Mouse (Mus musculus) thymus, postnatal 0 days (tissue): ENCODE results near the gene Hspa12a. TPM values are rescaled to one million over a fixed set of nuclear protein-coding genes. Genes with fewer than 3 reads are reported as not detected.

Experiments
- DNase-seq: peaks from one replicate; pipeline ENCODE4 v3.0.0-alpha.2; 2015; ENCODE audit warnings: low spot score
- polyA plus RNA-seq: library from polyadenylated mRNA; unstranded; fragments of >200 nt; fragmentation: Nextera tagmentation; extraction: Ambion mirVana; gene quantifications from 2 replicates; pipeline ENCODE4 v1.2.1, GENCODE M21; 2015

Gene Hspa12a
- polyA plus RNA-seq, 1 experiment from 2014 or later, result 0.72 TPM

- DNase-seq, result no peak
These were observed 82.9 kb downstream of the Hspa12a start for GRCm38 (mm10) chr19:58860255-58861173.

DNA sequence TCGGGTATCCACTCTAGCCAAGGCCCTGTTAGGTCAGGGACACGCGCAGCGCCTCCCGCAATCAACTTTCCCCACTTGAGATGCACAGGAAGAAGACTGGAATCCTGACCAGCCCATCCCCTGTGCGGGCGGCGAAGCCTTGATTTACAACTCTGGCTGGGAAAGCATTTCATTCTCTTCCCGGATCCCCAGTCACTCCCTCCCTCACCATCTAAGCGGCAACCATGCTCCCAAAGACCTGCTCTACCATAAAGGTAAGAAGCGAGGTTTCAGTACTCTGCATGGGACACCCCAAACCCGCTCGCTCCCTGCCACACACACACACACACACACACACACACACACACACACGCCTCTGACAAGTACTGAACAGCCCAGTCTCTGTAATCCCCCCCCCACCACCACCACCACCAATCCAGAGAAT lies 83.6 kb downstream of the Hspa12a start:
- DNase-seq, result no peak

DNA sequence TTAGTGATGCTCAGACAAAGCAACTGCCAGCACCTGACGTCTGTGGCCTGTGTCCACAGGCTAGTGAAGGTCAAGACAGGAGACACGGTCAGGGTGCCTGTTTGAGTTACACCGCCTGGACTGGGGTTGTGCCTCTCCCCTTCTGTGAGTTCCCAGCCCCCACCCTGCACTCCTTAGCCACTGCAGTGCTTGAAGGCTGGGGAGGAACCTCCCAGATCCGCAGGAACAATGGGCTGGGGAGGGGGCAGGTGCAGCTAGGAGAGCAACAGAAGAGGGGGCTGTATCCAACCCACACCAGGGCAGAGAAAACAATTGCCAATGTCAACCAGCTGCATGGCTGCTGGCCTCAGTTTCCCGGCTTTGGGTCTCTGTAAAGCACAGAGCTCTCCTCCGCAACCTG lies 84.1 kb downstream of the Hspa12a start:
- DNase-seq, result no peak

DNA sequence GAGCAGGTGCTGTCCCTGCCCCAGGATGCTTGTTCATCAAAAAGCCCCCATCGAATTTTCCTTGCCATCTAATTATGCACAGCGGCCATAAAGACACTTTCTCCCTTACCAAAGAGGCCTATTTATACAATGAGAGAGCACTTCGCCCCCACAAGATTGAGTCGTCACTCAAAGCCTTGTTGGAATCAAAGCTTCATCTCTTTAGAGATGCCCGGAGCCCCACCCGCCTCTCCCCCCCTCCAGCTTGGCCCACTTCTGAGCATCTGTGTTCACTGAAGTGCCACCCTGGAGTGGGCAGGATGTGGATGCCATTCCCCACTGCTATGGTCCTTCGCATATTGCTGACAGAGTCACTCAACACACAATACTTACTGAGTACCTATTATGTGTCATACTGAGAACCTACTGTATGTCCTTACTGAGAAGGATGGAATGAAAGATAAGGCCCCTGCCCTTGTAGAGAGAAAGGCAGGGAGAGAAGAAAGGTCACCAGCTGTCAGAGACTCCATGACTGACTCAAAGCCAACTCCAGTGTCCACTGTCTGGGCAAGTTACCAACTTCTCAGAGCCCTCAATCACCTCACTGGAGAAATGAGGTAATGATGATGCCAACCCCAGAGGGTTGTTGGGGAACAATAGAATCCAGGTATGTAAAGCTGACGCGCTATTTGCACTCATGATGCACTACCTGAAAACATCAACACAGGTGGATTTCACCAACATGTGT lies 87.2 kb downstream of the Hspa12a start:
- DNase-seq, result no peak

- DNase-seq, result no peak
These were observed 88.6 kb downstream of the Hspa12a start for GRCm38 (mm10) chr19:58854899-58855298.

DNA sequence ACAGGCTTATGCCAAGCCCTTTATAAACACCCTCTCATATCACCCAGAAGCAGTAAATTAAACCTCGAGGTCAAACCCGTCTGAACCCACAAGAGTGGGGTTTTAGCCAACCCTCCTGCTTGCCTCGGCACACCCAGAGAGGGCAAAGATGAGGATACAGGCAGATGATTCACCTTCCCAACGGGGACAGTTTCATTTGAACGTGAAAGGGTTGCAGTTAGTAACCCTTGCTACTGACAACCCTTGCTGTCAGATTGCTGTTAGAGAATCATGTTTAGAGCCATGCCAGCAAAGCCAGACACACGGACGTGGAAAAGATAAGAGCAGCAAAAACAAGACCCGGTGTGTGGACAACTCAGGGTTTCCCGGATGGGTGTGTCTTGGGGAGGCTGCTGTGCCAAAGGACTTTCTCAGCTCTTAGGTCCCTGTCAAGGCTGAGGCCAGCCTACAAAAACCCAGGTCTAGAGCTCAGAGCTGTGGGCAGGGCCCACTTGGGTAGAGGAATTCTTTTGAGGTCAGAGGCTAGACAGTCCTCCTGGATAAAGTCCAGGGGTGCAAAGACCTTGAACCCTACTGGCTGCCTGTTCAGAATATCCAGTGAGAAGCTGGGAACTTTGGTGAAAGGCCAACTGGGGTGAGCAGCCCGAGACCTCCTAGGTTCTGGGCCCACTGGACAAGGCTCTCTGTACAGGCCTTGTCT lies 90.3 kb downstream of the Hspa12a start:
- DNase-seq, result no peak

DNA sequence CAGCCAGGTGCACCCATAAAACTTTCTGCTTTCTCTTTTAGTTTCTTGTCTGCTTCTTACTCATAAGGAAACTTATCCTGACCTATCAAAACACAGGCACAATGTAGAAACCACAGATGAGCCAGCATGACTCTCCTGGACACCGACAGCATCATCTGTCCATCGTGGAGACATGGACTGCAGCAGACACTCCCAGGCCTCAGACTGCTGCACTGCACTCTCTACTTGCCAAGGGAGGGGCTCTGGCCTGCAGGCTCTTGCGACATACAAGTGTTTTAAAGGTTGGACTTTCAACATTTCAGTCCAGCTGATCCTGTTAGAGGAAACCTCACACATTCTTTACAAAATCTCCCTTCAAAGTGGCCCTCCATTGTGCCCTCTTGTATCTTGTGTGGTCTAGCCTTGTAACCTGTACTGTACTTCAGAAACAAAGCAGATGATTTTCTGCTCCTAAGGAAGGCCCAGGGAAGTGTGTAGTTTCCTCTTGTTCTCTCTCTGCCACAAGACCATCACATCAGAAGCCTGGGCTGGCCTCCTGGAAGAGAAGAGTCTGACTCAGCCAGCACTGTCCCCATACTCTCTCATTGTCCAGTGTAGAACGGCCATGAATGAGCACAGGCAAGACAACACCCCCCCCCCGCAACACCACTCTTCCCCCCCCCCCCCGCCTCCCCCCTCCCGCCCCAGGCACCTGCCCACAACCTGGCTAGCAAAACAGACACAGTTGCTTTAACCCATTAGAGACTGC lies 92.6 kb downstream of the Hspa12a start:
- no peak for DNase-seq

GRCm38 (mm10) chr19:58849333-58850131 lies 93.9 kb downstream of the Hspa12a start:
- no peak for DNase-seq

- no peak for DNase-seq
These were observed 99.8 kb downstream of the Hspa12a start for GRCm38 (mm10) chr19:58843606-58844005.

DNA sequence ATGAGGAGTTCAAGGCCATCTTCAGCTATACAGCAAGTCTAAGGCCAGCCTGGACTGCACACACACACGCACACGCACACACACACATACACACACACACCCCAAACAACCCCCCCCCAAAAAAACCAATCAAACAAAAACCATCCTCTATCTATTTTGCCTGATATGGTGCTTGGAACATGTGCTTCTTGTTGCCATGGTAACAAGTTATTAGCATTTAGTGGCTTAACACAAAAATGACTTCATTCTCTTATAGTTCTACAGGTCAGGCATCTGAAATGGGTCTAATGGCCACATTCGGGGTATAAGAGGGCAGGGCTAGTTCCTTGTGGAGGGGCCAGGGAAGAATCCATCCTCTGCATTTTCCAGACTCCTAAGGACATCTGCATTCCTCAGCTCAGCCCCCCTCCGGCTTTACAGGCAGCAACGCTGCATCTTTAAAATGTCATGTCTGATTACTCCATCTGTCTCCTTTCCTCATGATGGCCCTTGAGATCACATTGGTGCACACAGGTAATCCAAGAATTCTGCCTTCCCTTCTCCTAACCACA lies 102.7 kb downstream of the Hspa12a start:
- DNase-seq, result no peak

- no peak for DNase-seq
These were observed 103.6 kb downstream of the Hspa12a start for GRCm38 (mm10) chr19:58839806-58840205.

DNA sequence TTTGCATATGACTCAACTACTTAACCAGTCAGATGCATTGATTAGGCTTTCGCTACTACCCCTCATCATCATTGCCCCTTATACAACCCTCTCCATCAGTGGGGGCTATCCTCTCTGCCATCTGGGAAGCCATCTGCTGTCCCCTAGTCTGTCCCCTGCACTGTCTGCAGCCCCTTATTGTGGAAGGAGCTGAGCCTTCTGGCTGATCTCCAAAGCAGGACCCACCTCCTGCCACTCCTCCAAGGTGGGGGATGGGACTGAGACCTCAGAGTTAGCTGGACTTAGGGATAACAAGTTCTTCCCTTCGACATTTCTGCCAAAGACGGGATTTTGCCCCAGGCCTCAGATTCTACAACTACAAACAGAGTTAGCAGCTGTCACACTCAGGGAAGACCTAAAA lies 104.1 kb downstream of the Hspa12a start:
- no peak for DNase-seq

- DNase-seq, result no peak
These were observed 104.7 kb downstream of the Hspa12a start for GRCm38 (mm10) chr19:58838706-58839105.

- no peak for DNase-seq
These were observed 109.7 kb downstream of the Hspa12a start for GRCm38 (mm10) chr19:58833639-58834180.

- no peak for DNase-seq
These were observed 110.5 kb downstream of the Hspa12a start for GRCm38 (mm10) chr19:58832988-58833387.

DNA sequence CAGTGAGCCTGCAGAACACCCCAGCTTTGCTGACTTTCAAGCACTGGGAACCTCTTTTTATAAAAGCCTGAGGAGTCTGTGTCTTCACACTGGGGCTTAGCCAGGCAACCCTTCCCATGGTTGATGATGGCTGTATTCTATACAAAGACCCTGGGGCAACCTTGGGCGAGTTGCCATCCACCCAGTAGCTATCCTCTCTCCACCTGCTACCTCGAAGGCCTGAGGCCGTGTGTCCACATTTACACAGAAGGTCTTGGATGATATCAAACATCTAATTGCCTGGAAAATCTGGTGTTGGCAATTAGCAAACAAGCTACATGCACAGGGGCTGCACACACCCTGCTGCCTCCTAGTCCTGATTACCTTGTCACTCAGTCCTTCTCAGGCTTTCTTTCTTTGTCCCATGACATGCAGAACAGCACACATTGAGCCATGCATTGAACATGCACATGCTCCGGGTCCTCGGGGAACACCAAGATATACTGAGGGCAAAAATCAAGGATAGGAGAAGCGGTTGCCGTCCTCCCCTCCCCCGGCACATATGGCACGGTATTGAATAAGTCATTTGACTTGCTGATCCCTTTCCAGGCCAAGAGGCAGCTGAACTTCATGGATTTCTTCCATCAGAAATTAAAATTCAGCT lies 112.1 kb downstream of the Hspa12a start:
- DNase-seq, result no peak

GRCm38 (mm10) chr19:58830182-58830581 lies 113.3 kb downstream of the Hspa12a start:
- DNase-seq, result no peak

- DNase-seq, result no peak
These were observed 113.9 kb downstream of the Hspa12a start for GRCm38 (mm10) chr19:58829575-58829974.

GRCm38 (mm10) chr19:58827656-58828055 lies 115.8 kb downstream of the Hspa12a start:
- no peak for DNase-seq
